Mouse (Mus musculus): ENCODE data around the gene Zic5.

- TF ChIP-seq CTCF (IDR thresholded peaks at IDR 0.05; ENCODE audit: control insufficient read depth, insufficient read depth, low read length) (no peak), POLR2A (IDR thresholded peaks at IDR 0.05; ENCODE audit: borderline replicate concordance, control insufficient read depth, low read depth, low read length) (no peak)
Observed at GRCm38 (mm10) chr14:122484844-122485551, 19.5 kb upstream of the Zic5 start.
